Mouse (Mus musculus) ovary, postnatal 10 days (tissue): ENCODE data around the gene Tnfaip8l1.

Experiments used
- DNase-seq: peaks from one replicate; pipeline ENCODE4 v3.0.0; 2022; ENCODE audit warnings: low spot score

Gene Tnfaip8l1

DNA sequence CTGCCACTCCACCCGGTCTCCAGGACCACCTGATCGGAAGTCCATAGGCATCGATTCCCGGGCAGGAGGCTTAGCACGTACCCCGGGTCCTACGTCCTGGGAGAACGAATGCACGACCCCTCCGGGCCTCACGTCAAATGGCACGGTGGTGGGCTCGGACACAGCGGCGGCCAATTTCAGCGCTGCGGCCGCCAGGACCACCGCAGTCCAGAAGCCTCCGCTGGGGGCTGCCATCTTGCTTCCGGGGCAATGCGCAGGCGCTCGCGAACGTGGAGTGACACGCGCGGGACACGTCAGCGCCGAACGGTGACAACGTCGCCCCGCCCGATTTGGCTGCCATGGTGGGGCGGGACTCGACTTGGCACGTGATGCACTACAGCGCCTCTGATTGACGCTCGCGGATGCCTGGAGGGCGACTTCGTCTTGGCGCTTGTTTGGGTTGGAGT is 21.4 kb downstream of the Tnfaip8l1 start, which contains the start of gene Mydgf:
Gene Mydgf, minus strand, starts transcription at position 263 of the 446 bp plus-strand sequence.
- DNase-seq: peak; percentile 86

DNA sequence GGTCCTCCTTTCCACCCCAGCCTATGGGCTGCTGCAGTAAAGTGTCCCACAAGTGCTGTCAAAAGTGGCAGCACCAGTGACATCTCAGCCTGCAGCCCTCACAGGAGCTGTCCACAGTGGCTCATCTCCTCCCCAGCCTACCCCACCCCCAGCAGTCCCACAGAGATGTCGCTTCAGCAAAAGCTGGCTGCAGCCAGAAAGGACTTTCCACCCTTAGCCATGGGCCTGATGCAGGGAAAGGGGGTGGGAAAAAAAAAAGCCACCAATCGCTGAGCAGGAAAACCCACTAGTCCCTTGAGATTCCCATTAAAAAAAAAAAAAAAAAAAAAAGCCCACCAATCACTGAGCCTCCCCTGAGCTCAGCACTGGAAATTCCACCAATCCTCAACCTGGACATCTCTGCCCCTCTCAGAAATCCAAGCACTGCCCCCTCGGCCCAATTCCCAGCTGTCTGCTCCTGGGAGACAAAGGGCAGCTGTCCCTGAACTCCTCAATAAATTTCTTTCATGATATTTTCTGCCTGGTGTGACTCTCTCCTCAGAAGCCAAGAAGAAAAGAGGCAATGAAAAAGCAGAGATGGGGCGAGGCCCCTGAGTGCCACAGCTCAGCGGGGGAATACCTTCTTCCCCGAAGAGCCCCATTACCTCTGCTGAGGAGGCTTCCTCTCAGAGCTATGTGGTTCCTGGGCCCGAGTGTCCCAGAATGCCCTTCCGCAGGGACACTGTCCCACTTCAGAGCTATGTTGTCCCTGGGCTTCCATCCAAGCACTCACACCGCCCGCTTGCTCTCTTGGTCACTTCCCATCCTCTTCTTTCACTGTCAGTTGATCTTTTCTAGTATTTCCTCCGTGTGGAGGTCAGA is 23.2 kb downstream of the Tnfaip8l1 start:
- DNase-seq: peak; percentile 19

DNA sequence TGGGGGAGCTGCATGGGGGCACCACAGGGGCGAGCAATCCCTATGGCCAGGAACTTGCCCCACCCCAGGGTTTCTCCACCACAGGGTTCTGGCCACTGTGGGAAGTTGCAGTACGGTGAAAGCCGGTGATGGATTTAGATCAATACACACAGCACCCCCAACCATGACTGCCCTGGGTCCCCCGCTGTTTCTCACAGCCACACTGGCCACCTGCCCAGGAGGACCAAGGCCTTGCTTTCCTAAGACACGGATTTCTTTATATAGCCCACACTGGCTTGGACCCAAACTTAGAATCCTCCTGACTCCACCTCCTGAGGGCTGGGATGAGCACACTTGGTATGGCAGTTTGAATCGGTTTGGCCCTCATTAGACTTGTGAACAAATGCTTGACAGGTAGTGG is 29.0 kb downstream of the Tnfaip8l1 start:
- no peak for DNase-seq

DNA sequence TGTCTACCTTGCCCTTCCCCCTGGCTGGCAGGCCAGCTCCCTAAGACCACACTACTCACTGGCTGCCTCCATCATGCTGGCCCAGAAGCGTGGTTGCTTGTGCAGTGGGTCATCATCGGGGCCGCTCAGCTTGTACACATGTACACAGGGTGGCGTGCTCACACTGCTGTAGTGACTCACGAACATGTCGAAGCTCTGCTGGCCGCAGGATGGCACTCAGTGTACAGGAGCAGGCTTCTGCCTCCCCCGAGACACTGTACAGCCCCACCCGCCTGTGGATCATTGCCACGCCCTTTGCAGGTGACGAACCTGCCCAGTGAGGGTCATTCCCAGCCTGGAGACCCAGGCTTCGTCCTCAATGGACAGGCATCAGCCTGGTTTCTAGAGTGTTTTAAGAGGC is 32.1 kb downstream of the Tnfaip8l1 start:
- no peak for DNase-seq

DNA sequence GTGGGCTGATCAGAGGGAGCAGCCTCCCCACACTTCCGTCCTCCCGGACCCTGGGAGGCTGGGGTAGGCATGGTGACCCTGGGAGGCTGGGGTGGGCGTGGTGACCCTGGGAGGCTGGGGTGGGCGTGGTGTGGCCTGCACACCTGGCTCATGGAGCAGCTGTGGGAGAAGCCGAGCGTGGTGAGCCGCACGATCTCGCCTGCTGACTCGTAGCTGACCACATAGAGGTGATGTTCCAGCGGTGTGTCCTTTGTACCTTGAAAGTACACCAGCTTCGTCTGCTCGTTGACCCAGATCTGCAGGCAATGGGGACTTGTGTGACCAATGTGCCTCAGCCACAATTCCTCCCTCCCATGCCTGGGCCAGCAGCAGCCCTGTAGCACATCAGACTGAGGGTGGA is 32.5 kb downstream of the Tnfaip8l1 start:
- DNase-seq: no peak

DNA sequence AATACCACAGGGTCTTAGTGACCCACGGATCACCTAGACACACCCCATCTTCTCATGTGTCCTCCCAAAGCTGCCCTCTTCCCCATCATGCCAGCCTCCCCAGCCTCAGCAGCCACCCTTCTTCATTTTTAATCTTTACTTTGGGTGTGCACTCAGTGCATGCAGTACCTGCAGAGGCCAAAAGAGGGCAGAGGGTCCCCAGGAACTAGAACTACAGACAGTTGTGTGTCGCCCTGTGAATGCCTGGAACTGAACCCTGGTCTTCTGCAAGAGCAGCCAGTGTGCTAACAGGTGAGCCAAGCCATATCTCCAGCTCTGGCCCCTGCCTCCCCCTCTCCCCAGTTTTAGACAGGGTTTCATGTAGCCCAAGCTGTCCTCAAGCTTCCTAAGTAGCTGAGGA is 34.6 kb downstream of the Tnfaip8l1 start:
- no peak for DNase-seq

DNA sequence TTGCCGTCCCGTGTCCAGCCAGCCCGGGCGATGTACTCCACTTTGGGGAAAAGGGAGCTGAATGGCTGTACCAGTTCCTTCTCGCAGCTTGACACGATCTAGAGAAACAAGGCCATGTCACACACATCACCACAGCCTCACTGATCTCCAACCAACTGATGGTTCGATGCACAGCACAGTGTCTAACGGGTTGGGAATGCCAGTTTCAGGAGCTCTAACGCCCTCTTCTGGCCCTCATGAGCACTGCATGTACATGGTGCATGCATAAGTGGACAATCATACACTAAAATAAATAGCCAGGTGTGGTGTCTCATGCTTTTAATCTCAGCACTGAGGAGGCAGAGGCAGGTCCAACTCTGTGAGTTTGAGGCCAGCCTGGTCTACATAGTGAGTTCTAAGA is 38.3 kb downstream of the Tnfaip8l1 start:
- no peak for DNase-seq

DNA sequence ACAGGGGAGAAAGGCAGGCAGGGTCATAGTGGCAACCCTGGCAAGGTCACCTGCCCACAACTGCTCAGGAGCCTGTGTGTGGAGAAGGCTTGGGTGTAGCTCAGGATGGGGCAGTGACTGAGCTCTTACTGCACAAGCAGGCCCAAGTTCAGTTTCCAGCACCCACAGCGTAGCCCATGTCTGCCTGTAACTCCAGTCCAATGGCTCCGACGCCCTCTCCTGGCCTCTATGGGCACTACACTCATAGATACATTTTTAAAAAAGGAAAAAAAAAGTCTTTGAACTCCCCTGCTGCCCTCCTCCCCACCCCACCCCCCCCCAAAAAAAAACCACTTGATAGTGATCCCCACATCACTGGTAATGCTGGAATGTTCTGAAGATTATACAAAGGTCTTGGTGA is 39.4 kb downstream of the Tnfaip8l1 start:
- no peak for DNase-seq

DNA sequence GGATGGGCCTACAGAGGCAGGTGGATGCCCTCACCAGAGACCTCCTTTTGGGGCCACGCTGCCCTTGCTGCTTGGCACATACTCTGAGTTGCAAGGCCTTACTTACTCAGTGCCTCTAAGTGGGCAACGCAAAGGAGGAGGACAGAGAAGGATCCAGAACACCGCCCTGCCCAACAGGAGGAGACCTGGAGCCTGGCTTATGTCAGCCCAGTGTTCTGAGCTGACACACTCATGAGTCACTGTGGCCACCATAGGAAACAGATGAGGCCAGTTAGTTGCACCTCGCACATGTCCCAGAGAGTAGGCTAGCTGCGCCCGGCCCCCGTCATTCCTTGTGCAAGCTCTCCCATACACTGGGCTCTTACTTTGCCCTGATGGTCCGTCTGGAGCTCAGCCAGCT is 40.2 kb downstream of the Tnfaip8l1 start:
- no peak for DNase-seq

DNA sequence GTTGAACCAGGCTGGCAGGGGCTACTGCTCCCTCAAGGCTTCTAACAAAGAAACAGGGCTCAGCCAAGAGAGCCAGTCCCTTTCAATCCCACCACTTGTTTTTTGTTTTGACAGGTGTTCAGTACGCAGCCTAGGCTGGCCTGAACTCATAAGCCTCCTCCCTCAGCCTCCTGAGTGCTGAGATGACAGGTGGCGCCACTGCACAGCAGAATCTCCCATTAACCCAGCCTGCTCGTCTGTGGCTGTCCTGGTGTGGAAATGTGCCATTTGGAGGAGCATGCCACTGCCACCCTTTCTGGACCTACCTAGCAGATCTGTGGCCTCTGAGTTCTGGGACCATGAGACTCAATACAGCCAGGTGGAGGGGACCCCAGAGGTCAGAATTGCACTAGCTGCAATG is 41.5 kb downstream of the Tnfaip8l1 start:
- no peak for DNase-seq

DNA sequence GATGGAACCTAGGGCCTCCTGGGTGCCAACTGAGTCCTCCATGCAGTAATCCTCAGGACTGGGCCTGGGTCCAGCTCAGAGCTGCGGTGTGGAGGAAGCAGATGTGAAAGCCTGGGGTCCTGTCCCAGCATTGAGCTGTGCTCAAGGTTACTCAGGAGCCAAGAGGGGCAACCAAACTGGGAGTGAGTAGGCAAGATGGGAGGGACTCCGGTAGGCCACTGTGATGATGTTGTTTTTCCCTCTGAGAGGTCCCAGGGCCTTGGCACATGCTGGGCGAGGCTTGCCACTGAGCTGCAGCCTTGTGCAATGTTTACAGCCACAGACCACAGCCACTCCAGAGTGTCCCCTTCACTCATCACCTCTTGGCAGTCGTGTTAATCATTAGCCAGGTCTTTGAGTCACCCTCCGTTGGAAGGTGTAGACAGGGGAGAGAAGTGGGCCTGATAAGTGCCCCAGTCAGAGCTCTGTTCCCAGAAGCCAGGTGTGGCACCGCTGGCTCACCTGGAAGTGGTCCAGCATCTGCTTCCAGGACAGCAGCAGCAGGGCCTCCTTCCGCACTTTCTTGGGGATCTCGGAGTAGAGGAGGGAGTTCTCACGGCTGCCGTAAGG is 44.1 kb downstream of the Tnfaip8l1 start:
- no peak for DNase-seq

DNA sequence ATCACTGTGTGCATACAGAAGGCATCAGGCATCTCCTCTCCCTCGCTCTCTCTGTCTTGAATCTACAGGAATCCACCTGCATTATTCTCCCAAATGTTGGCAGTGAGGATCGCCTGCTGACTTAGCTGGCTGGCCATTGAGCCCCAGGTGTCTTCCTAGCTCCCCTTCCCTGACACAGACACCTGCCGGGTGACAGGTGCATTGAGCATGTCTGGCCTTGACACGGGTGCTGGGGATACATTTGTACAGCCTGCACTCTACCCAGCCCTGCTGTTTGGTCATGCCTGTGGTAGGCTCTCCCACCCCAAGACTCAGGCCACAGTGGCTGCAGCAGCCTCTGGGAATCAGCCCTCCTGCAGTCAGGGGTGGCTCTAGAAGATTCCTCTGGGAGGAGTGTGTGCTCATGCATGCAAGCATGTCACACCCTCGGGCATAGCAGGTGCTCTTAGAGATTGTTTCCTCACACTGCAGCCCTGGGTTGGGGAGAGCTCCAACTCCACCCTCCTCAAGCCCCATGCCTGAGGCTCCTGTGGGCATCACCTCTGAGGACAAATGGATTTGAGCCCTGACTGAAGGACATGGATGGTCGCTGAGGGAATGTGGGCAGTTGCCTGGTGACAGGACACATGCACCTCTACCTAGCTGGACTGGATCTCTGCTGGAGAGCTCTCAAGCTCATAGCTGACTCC is 44.9 kb downstream of the Tnfaip8l1 start:
- DNase-seq: no peak

DNA sequence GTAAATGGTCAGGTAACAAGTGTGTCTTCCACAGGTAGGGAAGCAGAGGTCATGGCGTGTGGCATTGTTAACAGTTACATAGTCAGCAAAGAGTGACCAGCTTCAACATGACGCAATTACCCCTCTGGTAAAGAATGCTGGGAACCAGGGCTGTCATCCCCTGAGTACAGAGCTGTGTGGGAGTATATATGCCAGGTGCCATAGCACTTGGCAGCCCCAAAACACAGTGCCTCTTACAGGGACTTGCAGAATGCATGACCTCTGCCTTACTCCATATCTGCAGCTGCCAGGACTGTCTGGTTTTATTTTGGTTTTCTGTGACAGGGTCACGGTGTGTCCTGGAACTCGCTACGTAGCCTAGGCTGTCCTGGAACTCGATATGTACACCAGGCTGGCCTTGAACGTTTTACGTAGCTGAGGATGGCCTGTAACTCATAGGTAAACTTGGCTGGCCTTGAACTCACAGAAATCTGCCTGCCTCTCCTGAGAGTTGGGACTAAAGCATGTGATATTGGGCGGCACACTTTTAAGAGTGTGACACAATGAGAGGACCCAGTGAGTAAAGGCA is 45.8 kb downstream of the Tnfaip8l1 start:
- no peak for DNase-seq

DNA sequence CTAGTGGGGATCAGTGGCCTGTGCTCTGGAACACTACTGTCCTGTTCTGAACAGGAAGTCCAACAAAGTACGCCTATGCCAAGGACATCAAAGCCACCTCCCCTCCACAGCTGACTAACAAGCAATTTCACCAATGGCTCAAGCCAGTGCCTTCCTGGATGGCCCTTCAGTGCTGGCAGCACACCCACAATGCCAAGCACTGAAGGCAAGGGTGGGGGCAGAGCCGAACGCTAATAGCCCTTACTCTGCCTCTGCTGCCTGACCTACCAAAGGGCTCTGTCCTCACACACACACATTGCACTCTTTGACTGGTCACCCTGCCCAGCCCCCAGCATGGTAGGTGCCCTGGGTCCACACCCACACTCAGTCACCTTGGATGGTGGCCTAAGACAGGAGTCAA is 46.5 kb downstream of the Tnfaip8l1 start:
- no peak for DNase-seq

DNA sequence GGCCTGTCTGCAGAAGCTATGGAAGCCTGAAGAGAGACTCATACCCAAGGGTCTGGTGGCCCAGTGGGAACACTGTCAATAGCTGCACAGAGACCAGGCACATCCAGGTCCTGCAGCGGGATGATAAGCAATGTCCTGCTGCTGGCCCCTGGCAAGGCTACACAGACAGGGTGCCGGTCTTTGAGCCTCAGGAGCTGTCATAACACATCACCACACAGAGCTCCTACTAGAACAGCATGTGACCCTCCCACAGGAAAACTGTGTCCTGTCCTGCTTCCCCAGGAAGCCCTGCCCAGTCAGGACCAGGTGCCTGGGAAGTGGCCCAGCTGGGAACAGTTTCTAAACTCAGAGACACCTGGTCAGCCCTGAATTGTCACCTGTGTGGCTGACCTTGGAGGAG is 48.8 kb downstream of the Tnfaip8l1 start:
- DNase-seq: no peak

DNA sequence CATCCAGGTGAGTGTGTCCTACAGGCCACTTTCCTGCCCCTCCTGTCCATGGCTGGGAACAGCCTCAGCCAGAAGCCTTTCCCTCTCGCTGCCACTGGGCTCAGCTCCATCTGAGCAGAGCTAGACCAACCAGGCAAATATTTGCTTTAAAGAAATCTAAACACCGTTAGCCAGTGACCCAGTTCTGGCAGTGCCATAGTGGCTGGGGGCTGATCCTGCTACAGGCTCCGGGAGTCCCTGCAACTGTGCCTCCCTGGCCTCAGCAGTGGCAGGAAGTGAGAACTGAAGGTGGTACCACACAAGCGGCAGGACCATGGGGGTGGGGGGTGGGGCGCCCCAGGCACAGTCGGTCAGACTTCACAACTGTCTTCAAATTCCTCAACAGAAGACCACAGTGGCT is 50.4 kb downstream of the Tnfaip8l1 start:
- DNase-seq: no peak

DNA sequence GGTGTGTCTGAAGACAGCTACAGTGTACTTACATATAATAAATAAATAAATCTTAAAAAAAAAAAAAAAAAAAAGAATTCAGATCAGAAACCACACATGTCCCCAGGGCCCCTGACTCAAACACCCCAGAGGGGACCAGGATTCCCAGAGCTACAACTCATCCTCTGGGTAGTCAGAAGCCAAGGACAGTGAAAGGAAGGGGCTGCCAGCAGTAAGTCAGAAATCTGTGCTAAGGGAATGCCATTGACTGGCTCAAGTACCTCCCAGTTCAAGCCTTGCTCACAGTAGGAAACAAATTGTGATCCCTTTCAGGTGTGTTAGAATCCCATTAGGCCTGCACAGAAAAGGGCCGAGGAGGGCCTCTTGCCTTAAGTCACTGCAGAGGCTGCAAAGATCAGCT is 52.0 kb downstream of the Tnfaip8l1 start:
- no peak for DNase-seq

DNA sequence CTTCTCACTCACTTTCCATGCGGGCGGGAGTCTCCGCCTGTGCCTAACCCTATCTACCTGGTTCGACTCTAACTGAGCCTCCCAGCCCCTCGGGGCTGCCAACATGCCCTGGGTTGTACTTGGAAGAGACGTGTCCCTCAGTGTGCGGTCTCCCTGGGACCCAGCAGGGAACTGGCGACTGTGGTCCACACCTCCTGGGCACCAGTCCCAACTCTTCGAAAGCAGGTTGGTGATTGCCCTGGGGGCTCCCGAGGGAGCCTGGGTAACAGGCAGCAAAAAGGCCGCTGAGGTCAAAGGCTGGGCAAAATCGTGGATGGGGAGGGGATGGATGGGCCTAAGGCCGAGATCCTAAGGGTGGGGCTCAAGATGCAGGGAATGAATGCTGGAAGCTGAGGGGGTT is 55.4 kb downstream of the Tnfaip8l1 start:
- DNase-seq: no peak

DNA sequence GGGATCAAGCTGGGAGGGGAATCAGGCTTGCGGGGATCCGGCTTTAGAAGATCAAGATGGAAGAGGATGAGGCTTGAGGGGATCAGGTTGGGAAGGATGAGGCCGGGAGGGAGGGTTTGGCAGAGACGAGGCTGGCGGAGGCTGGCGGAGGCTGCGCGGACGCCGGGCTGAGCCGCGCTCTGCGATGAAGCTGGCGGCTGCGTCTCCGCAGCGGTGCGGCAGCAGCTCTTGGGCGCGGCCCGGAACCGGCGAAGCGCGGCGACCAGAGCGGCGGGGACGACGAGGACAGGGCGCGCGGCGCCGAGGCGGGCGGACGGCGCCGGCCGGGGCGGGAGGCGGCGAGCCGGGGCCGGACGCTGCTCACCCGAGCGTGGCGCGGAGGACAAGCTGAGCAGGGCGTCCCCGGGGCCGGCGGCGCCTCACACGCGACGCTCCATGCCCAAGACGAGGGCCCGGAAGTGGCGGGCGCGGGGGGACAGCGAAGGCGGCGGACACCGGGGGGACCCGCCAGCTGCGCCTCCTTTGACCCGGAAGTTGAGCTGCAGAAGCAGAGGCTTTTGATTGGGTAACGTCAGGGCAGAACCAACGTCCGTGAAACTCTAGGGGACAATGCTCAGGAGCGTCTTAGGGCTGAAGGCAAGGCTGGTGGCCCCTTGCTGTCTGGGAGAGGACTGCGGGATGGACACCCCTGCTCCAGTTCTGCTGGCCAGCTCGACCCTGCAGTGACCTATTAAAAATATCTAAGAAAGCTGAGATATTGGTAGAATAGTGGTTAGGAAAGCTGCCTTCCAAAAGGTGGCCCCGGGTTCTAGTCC is 56.3 kb downstream of the Tnfaip8l1 start, which contains the start of gene Dpp9:
Gene Dpp9, minus strand, starts transcription at position 529 of the 815 bp plus-strand sequence.
- peak; percentile 53 for DNase-seq

DNA sequence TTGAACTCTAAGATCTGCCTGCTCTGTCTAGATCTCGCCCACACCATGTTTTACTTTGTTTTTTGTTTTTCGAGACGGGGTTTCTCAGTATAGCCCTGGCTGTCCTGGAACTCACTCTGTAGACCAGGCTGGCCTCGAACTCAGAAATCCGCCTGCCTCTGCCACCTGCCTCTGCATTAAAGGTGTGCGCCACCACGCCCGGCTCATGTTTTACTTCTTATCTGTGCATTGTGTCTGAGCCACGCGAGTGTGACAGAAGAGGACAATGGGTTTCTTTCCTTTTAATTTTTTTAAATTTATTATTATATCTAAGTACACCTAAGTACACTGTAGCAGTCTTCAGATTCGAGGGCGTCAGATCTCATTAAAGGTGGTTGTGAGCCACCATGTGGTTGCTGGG is 57.0 kb downstream of the Tnfaip8l1 start:
- DNase-seq: no peak

DNA sequence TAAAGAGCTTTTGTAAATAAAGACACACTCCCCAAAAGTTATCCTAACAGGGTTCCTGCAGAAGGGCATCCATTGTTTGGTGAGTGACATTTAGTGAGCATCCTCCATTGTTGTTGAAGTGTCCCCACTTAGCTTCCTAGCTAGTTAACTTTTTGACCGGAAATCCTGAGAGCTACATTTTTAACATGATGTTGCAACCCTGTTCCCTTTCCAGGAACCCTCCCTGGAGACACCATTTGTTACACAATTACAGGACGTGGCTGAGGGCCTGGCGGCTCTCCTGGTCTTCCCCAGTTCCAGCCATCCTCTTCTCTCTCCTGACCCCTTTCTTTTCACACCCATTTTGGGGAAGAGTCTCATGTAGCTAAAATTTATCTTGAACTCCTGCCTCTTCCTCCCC is 57.5 kb downstream of the Tnfaip8l1 start:
- no peak for DNase-seq
